Mouse (Mus musculus) G1E (cell line): Measurements from ENCODE around the gene Dpp7.

Source experiments
- CTCF ChIP-seq: IDR thresholded peaks from 2 replicates; pipeline ENCODE4 v1.5.1; 2012; ENCODE audit warnings: low read depth, low read length, inconsistent platforms, mixed read lengths
- TAL1 ChIP-seq: conservative IDR thresholded peaks from 2 replicates; pipeline ENCODE4 v1.6.1; 2012; ENCODE audit warnings: low read depth, low read length, inconsistent platforms, mixed read lengths

- no peak for TF ChIP-seq TAL1
- TF ChIP-seq CTCF, result no peak
Measured at GRCm38 (mm10) chr2:25303452-25303851, 52.7 kb downstream of the Dpp7 start.
